Mouse (Mus musculus) mouse embryonic stem cell (cell line): ENCODE measurements around the gene Bcr.

Experiments
- in situ Hi-C, 2 experiments: fragments of 300-500 bp; cut with MboI; formaldehyde crosslinking; loops; 1 replicate in 1 of 2; 3 replicates in 1 of 2; pipeline ENCODE4 v1.14.3; 2019 to 2020; ENCODE audit warnings: low sequenced_read_pairs in 2 of 2, low pct_unique_long_range_greater_than_20kb in 1 of 2, mixed read lengths in 1 of 2; ENCODE audit not compliant: unreplicated experiment in 1 of 2

The Bcr gene

GRCm38 (mm10) chr10:75078174-75079128 is 18.1 kb downstream of the Bcr start:
- in situ Hi-C loops: no loop called here

DNA sequence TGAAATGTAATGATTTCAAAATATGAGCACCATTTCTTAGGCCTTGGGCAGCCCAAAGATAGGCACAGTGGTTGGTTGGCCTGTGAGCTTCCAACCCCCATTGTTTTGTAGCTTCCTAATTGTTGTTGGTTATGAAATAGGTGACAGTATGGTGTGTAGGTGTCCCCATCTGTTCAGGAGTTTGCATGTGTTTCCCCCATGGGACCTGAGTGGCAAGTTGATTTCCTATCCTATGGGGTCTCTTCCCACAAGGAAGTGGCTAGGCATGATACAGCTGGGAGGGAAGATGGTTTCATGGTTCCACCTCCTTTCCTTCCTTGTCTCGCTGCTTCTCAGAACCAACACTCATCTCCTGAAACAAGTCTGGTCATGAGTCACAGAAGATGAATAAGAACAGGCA is 24.9 kb downstream of the Bcr start:
- in situ Hi-C loops: no loop called here

GRCm38 (mm10) chr10:75088471-75088870 is 28.1 kb downstream of the Bcr start:
- in situ Hi-C loops: no loop called here

- in situ Hi-C loops: no loop called here
Measured at GRCm38 (mm10) chr10:75091478-75092152, 31.2 kb downstream of the Bcr start.

DNA sequence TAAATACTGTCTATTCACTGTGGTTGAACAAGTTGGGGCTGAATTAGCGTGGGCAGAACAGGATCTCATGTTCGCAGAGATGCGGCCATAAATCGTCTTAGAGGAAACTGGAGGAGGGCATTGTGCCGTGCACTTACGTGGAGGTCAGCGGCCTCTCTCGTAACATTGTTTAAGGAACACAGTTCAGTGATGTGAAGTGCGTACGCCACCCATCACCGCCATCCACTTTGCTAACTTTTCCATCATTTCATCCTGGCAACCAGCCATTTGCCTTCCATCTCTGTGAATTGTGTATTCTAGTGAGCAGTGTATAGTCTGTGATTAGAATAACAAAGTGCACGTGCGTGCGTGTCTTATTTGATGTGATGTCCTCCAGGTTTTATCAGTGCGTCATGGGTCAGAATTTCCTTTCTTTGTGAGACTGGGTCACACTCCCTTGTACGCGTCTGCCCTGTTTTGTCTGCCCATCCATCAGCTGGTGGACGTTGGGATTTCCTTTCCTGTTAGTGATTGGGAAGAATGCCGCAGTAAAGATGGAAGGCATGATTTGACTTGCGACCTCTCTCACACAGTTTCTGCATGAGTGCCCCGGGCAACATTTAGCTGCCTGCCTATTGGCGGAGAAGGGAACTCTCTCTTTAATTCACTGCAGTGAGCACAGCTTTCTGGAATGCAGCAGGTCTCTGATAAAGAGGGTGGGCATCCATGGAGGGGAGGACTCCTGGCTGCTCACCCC is 33.0 kb downstream of the Bcr start:
- in situ Hi-C loops: no loop called here

DNA sequence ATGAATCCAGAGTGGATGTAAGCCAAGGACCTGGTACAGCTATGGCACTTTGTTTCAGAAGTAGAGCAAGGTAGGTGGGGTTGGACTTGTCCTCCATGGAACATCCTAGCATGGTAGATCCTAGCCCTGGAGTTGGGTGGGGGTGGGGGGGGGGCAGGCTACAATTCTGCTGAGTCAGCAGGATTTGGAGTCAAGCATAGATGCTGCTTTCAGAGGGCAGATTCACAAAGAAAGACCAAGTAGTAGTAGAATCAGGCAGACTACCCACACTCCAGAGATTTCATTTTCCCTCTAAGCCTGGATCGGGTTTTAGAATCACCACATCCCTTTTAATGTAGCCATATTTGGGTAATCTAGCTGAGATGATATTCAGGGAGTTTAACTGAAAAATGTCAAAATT is 33.9 kb downstream of the Bcr start:
- in situ Hi-C loops: no loop called here

DNA sequence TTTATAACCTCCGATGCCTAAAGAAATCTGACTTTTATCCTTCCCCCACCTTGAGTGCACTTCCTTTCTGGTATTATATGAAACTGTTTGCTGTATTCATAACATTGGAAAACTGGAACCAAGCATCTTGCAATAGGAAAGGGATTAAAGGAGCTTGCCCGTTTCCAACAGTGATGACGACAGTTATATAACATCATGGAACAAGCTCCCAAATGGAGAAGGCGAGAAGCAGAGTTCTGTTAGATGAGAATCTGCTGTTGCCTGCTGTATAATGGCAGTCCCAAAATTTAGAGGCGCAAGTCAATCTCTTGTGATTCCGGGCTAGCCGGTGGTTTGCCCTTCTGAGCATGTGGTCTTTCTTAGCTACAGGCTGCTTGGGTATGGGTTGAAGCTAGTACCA is 34.8 kb downstream of the Bcr start:
- in situ Hi-C loops: no loop called here

DNA sequence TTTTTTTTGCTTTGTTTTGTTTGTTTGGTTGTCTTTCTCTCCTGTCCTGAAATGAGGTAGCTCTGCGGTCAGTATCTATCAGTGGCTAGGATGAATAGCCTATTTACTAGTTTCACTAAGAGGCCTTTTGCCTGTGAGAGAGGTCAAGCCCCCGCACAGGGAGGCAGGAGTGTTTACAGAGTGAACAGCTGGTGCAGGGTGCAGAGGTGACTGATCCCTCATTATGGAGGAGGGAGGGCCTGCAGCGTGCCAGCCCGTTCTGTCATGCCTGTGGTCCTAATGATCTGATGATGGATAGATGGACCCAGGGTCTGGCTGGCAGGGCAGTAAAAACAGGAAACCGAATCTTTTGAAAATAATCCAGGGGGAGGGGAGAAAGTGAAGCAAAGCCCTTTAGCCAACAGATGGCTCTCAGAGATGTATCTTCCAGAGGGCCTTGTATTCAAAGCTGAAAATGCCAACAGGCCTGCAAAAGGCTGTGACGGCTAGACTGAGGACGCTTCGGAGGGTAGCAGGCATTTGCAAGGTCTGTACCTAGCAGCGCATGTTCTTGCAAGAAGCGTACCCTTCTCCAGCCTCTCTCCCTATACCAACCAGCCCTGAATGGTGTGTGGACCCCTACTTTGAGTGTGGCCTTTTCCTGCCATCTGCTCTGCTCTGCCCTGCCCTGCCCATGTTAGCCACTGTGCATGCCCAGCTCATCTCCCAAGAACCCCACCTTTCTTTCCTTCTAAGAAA is 38.2 kb downstream of the Bcr start:
- in situ Hi-C loops: no loop called here

GRCm38 (mm10) chr10:75100298-75100697 is 39.9 kb downstream of the Bcr start:
- in situ Hi-C loops: no loop called here

DNA sequence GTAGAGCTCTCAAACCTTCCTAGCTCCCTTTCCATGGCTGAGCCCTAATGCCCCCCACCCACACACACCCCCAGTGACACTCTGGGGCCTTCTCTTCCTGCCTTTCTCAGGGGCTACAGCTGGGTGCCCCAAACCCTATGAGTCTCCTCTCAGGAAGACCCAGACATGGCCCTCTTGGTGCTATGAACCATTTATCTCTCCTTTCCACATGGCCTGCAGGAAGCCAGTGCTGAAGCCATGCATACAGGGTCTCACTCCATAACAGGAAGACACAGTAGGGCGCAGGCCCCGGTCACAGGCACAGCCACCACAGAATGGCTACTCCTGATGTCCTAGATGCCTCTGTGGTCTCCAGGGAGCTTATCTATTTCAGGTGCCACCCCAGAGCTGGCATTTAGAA is 43.1 kb downstream of the Bcr start:
- in situ Hi-C loops: no loop called here

DNA sequence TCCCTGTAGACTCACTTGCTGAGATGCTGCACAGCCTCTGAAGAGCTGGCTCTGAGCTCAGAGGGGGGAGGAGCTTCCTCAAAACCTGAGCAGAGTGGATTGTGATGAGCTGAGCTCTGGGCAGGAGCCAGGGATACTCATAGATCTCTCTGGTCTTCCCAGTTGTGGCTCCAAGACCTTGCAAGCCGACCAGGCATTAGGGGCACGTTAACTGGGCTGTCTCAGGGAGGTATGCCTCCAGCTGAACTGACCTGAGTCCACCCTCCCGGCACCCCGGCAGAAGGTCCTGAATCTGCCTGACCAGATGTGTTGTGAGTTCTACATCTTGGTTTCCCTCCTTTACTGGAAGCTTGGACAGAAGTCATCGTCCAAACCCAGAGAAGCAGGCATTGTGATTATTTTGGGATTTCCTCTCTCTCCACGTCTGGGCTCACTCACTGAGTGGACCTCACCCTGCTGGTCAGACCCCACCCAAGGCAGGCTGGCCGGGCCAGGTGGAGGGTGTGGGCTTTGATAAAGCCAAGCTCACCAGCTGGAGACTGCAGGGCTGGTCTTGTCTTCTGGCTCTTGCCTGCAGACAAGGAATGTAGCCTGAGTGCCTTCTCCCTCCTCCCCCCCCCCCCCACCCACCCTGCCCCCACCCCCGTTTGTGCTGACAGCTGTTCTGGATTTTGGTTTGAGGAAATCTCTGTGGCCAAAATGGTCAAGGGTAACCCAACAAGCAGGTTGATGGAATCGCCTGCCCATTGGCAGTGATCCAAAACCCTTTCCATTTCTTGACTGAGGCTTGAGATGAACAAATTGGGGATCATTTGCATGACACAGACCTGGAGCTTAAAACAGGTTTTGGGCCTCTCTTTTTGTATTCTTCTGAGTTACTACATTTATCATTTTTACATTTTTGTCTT is 44.1 kb downstream of the Bcr start:
- in situ Hi-C loops: no loop called here

DNA sequence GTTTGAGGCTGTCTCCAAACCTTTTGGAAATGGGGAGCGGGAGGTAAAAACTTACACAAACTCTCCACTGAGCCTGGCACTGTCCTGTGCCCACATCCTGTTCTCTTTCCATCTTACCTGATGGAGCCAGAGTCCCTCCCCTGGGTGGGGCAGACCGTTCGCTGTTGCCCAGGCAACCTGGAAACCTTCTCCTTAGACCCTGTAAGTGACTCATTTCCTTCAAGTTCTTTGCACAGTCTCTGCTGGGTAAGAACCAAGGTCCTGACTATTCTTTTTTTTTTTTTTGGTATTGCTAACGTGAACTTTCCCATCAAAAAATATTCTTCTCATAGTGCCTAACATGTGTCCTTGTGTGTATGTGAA is 44.7 kb downstream of the Bcr start:
- in situ Hi-C loops: no loop called here

DNA sequence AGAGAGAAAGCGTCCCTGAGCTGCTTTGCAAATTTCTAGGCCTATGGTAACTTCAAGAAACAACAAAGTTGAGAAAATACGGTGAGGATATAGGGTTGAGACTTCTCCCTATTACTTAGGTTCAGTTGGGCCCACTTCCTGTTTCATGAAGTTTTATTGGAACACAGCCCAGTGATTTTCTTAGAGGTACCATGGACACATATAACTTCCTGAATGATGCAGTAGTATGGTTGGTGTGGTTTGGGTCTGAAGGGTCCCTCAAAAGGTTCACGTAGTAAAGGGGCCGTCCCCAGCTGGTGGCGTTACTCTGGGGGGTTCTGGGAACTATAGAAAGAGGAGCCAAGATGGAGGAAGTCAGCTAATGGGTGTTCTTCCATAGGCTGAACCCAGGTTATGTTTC is 45.3 kb downstream of the Bcr start:
- in situ Hi-C loops: no loop called here

GRCm38 (mm10) chr10:75106940-75107381 is 46.6 kb downstream of the Bcr start:
- in situ Hi-C loops: no loop called here

DNA sequence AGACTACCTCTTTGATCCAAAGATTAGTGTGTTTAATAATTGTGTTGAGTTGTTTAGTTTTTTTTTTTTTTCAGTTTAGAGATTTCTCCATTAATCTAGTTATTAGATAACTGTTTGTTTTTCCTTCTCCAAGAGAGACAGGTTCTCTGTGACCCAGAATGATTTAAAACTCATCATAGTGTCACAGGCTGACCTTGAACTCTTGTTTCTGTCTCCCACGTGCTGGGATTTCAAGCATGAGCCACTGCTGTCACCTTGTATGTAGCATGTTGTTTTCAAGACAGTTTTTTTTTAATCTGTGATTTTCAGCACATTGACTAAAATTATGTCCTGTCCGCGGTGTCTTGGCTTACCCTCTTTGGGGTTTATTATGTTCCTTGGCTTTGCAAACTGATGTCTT is 47.7 kb downstream of the Bcr start:
- in situ Hi-C loops: no loop called here

GRCm38 (mm10) chr10:75111446-75112201 is 51.2 kb downstream of the Bcr start:
- in situ Hi-C loops: no loop called here

GRCm38 (mm10) chr10:75112405-75112804 is 52.0 kb downstream of the Bcr start:
- in situ Hi-C loops: no loop called here
